Mouse (Mus musculus): ENCODE results near the gene Ahsa1. TPM values are rescaled to one million over a fixed set of nuclear protein-coding genes. Genes with fewer than 3 reads are reported as not detected.

Ahsa1 gene
- polyA plus RNA-seq, 1 experiment from 2014 or later, result 217 TPM

DNA sequence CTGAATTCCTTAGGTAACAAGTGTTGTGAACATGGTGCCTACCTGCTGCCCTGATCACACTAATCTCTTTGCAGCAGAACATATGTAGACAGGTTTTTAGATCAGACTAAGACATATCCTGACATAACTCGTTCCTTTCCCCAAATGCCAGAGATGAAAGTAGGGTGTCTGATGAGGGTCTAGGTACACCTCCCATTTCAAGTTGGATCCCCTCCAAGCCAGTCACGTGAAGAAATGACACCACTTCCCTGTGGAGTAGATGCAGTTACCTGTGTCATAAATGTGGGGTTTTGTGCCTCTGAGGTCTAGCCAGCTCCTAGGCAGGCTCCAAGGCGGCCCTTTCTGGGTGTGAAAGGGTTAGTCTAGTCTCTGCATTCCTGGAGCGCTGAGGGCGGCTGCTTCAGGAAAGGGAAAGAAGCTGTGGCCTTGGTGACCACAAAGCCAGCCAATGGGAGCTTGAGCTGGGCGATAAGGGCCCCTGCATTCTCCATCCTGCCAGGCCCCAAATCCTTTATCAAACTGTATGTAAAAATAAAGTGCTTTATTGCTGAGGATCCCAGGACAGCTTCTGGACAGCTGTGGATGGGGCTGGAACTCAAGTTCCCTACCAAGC is 11.9 kb downstream of the Ahsa1 start:
- peaks cover 15% of the 10 kb centered on the region for H3K36me3 ChIP-seq (ENCODE audit: control insufficient read depth, insufficient read depth, low read length)
- no peak overlapping the region for H3K27ac ChIP-seq (ENCODE audit: low read length)
- no peak for ATAC-seq
- WGBS, result 21% methylated on average over 6 of the region's 6 CpGs
- H3K9me3 ChIP-seq (replicated peaks; ENCODE audit: control insufficient read depth, low read length, poor library complexity, severe bottlenecking), result no peaks in the 10 kb centered on the region
- H3K4me1 ChIP-seq (ENCODE audit: control insufficient read depth, insufficient read depth, low read length), result no peaks in the 10 kb centered on the region
- H3K4me2 ChIP-seq (ENCODE audit: low read length), result no peak overlapping the region
- H3K9ac ChIP-seq (ENCODE audit: low read depth, low read length), result no peak overlapping the region
- H3K27me3 ChIP-seq (ENCODE audit: control insufficient read depth, insufficient read depth, low read depth, low read length), result no peaks in the 10 kb centered on the region
- H3K4me3 ChIP-seq (ENCODE audit: low read depth, low read length), result no peak overlapping the region

DNA sequence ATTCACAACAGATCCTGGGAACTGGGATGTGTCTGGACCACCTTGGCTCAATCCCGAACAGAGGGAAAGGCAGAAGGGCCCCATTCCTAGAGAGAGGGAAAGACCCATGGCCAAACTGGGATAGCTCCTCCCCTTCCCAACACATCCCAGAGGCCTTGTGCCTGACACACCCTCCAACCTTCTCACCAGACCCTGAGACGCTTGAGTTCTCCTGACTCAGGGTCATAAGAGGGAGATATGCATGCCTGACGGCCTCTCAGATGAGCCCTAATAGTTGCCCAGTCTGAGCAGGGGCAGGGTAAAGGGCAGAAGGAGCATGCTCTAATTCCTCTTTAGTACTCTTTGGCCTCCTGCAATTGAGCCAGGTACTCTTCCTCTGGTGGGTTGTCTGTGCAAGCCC is 13.1 kb downstream of the Ahsa1 start:
- Histone ChIP-seq H3K36me3 (ENCODE audit: control insufficient read depth, insufficient read depth, low read length) (peaks cover 13% of the 10 kb centered on the region), H3K27me3 (ENCODE audit: control insufficient read depth, insufficient read depth, low read depth, low read length) (no peaks in the 10 kb centered on the region), H3K9ac (ENCODE audit: low read depth, low read length) (no peak overlapping the region), H3K9me3 (replicated peaks; ENCODE audit: control insufficient read depth, low read length, poor library complexity, severe bottlenecking) (no peaks in the 10 kb centered on the region), H3K27ac (ENCODE audit: low read length) (no peak overlapping the region), H3K4me3 (ENCODE audit: low read depth, low read length) (no peak overlapping the region), H3K4me1 (ENCODE audit: control insufficient read depth, insufficient read depth, low read length) (no peaks in the 10 kb centered on the region), H3K4me2 (ENCODE audit: low read length) (no peak overlapping the region)
- WGBS, result 62% methylated on average over 3 of the region's 3 CpGs
- no peak for ATAC-seq

DNA sequence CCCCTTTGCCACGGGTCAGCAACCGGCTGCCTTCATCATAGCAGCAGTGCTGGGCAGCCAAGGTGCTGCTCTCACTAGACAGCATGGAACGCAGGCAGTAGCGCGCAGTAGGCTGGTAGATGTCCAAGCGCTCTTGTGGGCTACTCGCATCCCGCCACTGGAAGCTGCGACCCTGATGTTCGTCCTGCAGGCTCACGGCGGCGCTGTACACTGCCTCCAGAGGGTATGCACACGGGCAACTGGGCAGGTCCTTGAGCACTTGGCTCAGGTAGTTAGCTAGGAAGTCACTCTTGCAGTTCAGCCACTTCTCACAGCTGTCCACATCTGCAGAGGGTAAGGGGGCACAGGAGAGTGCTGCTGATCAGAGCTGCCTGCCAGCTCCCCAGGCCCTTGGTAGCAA is 13.6 kb downstream of the Ahsa1 start:
- Histone ChIP-seq H3K9ac (ENCODE audit: low read depth, low read length) (no peak overlapping the region), H3K4me2 (ENCODE audit: low read length) (no peak overlapping the region), H3K27ac (ENCODE audit: low read length) (no peak overlapping the region), H3K36me3 (ENCODE audit: control insufficient read depth, insufficient read depth, low read length) (peaks cover 12% of the 10 kb centered on the region), H3K4me3 (ENCODE audit: low read depth, low read length) (no peak overlapping the region), H3K9me3 (replicated peaks; ENCODE audit: control insufficient read depth, low read length, poor library complexity, severe bottlenecking) (no peaks in the 10 kb centered on the region), H3K27me3 (ENCODE audit: control insufficient read depth, insufficient read depth, low read depth, low read length) (no peaks in the 10 kb centered on the region), H3K4me1 (ENCODE audit: control insufficient read depth, insufficient read depth, low read length) (no peaks in the 10 kb centered on the region)
- no peak for ATAC-seq
- WGBS, result 44% methylated on average over 14 of the region's 14 CpGs

DNA sequence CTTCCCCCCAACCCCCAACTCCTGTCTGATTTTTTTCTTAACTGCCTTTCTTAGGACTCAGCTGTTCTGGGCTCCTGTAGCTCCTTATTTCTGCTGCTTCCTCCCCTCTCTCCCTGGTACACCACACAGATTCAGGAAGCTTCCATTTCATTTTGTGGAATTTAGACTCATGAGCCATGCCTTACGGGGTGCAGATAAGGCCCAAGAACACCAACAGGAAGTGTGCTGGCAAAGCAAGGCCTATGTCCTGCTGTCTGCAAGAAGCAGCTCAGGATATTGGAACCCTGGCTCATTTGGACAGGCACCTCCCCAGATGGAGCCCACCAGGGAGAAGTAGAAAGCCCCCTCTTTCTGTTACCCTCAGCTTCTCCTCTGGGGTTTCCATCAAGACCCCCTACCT is 15.5 kb downstream of the Ahsa1 start:
- Histone ChIP-seq H3K27ac (ENCODE audit: low read length) (no peak overlapping the region), H3K9me3 (replicated peaks; ENCODE audit: control insufficient read depth, low read length, poor library complexity, severe bottlenecking) (no peaks in the 10 kb centered on the region), H3K36me3 (ENCODE audit: control insufficient read depth, insufficient read depth, low read length) (no peaks in the 10 kb centered on the region), H3K9ac (ENCODE audit: low read depth, low read length) (no peak overlapping the region), H3K4me2 (ENCODE audit: low read length) (no peak overlapping the region), H3K27me3 (ENCODE audit: control insufficient read depth, insufficient read depth, low read depth, low read length) (no peaks in the 10 kb centered on the region), H3K4me3 (ENCODE audit: low read depth, low read length) (no peak overlapping the region), H3K4me1 (ENCODE audit: control insufficient read depth, insufficient read depth, low read length) (no peaks in the 10 kb centered on the region)
- 88% methylated on average over 1 of the region's 1 CpGs for WGBS
- ATAC-seq, result no peak

DNA sequence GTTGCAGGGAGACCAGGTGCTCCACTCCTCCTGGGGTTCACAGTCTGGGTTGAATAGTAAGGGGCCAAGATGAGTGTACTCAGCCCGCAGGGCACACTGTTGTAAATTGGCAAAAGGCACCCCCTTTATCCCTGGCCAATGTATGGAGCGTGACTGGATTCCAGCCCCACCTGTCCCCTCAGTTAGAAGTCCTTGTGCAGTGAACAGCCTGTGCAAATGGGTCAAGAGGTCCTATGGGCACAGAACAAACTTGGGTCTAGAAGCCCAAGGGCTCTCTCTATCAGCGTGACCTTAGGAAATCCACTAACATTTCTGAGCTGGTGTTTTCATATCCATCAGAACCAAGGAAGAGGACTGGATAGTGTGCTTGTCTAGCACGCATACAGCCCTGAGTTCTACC is 16.5 kb downstream of the Ahsa1 start:
- H3K4me1 ChIP-seq (ENCODE audit: control insufficient read depth, insufficient read depth, low read length), result no peaks in the 10 kb centered on the region
- H3K27me3 ChIP-seq (ENCODE audit: control insufficient read depth, insufficient read depth, low read depth, low read length), result no peaks in the 10 kb centered on the region
- H3K27ac ChIP-seq (ENCODE audit: low read length), result no peak overlapping the region
- H3K9ac ChIP-seq (ENCODE audit: low read depth, low read length), result no peak overlapping the region
- no peak overlapping the region for H3K4me2 ChIP-seq (ENCODE audit: low read length)
- 91% methylated on average over 4 of the region's 4 CpGs for WGBS
- no peak overlapping the region for H3K4me3 ChIP-seq (ENCODE audit: low read depth, low read length)
- ATAC-seq, result no peak
- no peaks in the 10 kb centered on the region for H3K36me3 ChIP-seq (ENCODE audit: control insufficient read depth, insufficient read depth, low read length)
- no peaks in the 10 kb centered on the region for H3K9me3 ChIP-seq (replicated peaks; ENCODE audit: control insufficient read depth, low read length, poor library complexity, severe bottlenecking)

DNA sequence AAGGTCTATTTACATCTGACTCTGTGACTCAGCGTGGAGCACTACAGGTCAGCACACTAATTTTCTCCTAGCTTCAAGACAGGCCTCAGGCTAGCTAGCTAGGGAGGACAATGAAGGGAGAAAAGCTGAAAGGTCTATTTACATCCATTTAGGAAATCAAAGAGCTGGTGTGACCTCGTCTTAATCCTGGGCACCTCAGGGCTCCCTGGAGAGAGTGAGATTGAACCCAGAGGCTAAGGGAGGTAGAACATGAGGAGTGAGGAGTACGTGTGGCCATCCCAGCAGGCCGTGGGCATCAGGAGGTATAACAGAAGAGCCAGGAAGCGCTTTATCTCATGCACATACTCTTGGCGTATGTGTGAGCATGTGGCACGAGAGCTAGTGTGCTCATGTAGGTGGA is 17.4 kb downstream of the Ahsa1 start:
- Histone ChIP-seq H3K27ac (ENCODE audit: low read length) (no peak overlapping the region), H3K9me3 (replicated peaks; ENCODE audit: control insufficient read depth, low read length, poor library complexity, severe bottlenecking) (no peaks in the 10 kb centered on the region), H3K4me1 (ENCODE audit: control insufficient read depth, insufficient read depth, low read length) (no peaks in the 10 kb centered on the region), H3K36me3 (ENCODE audit: control insufficient read depth, insufficient read depth, low read length) (no peaks in the 10 kb centered on the region), H3K4me2 (ENCODE audit: low read length) (no peak overlapping the region), H3K9ac (ENCODE audit: low read depth, low read length) (no peak overlapping the region), H3K27me3 (ENCODE audit: control insufficient read depth, insufficient read depth, low read depth, low read length) (no peaks in the 10 kb centered on the region), H3K4me3 (ENCODE audit: low read depth, low read length) (no peak overlapping the region)
- WGBS, result 52% methylated on average over 7 of the region's 7 CpGs
- ATAC-seq, result no peak

DNA sequence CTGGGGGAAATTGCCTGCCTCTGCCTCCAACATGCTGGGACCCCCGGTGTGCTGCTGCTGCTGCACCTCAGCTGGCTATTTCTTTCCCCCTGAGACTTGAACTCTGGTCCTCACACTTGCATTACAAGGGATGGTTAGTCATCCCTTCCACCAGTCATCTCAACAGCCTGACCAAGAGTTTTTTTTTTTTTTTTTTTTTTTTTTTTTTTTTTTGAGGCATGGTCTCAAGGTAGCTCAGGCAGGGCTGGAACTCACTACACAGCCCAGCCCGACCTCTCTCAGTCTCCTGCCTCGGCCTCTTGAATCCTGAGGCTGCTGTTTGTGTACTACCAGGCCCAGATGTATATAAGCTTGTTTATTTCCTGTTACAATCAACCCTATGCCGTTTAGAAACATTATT is 18.0 kb downstream of the Ahsa1 start:
- Histone ChIP-seq H3K27ac (ENCODE audit: low read length) (no peak overlapping the region), H3K9me3 (replicated peaks; ENCODE audit: control insufficient read depth, low read length, poor library complexity, severe bottlenecking) (no peaks in the 10 kb centered on the region), H3K9ac (ENCODE audit: low read depth, low read length) (no peak overlapping the region), H3K4me1 (ENCODE audit: control insufficient read depth, insufficient read depth, low read length) (no peaks in the 10 kb centered on the region), H3K27me3 (ENCODE audit: control insufficient read depth, insufficient read depth, low read depth, low read length) (no peaks in the 10 kb centered on the region), H3K4me2 (ENCODE audit: low read length) (no peak overlapping the region), H3K4me3 (ENCODE audit: low read depth, low read length) (no peak overlapping the region), H3K36me3 (ENCODE audit: control insufficient read depth, insufficient read depth, low read length) (no peaks in the 10 kb centered on the region)
- 84% methylated on average over 4 of the region's 4 CpGs for WGBS
- ATAC-seq, result no peak

DNA sequence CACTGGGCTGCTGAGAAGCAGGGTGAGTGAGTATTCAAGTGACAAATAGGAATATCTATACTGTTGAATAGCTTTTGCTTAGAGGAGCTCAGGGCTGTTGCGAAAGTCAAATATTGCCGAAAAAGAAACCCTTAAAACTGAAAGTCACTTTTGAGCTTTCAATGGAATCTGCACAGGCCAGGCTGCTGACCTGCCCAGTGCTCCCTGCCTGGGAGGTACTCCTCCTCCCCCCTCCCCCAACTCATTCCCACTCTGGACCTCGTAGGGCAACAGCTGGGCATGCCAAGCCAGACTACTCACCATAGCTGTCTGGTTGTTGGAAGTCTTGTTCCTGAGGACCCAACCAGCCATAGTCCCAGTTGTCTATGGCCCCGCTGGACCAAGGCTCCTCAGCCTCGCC is 18.4 kb downstream of the Ahsa1 start:
- Histone ChIP-seq H3K9ac (ENCODE audit: low read depth, low read length) (no peak overlapping the region), H3K4me2 (ENCODE audit: low read length) (no peak overlapping the region), H3K4me3 (ENCODE audit: low read depth, low read length) (no peak overlapping the region), H3K9me3 (replicated peaks; ENCODE audit: control insufficient read depth, low read length, poor library complexity, severe bottlenecking) (no peaks in the 10 kb centered on the region), H3K27ac (ENCODE audit: low read length) (no peak overlapping the region), H3K4me1 (ENCODE audit: control insufficient read depth, insufficient read depth, low read length) (no peaks in the 10 kb centered on the region), H3K36me3 (ENCODE audit: control insufficient read depth, insufficient read depth, low read length) (no peaks in the 10 kb centered on the region), H3K27me3 (ENCODE audit: control insufficient read depth, insufficient read depth, low read depth, low read length) (no peaks in the 10 kb centered on the region)
- WGBS, result 91% methylated on average over 5 of the region's 5 CpGs
- no peak for ATAC-seq

DNA sequence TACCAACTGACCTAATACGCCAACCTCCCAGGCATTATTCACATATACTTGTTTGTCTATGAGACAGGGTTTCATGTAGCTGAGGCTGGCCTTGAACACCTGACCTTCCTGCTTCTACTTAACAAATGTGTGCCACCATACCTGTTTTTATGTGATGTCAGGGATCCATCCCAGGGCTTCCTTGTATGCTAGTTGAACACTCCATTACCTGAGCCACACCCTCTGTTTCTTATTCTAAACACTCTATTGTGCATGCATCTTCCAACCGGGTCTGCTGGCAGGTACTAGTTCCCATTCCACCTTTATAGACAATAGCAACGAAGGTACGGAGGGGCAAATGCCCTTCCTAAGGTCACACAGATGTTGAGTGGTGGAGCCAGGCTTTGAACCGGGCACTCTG is 22.8 kb downstream of the Ahsa1 start:
- H3K4me1 ChIP-seq (ENCODE audit: control insufficient read depth, insufficient read depth, low read length), result no peaks in the 10 kb centered on the region
- no peak overlapping the region for H3K4me3 ChIP-seq (ENCODE audit: low read depth, low read length)
- H3K27ac ChIP-seq (ENCODE audit: low read length), result no peak overlapping the region
- no peak overlapping the region for H3K9ac ChIP-seq (ENCODE audit: low read depth, low read length)
- ATAC-seq, result no peak
- H3K36me3 ChIP-seq (ENCODE audit: control insufficient read depth, insufficient read depth, low read length), result no peaks in the 10 kb centered on the region
- no peak overlapping the region for H3K4me2 ChIP-seq (ENCODE audit: low read length)
- no peaks in the 10 kb centered on the region for H3K27me3 ChIP-seq (ENCODE audit: control insufficient read depth, insufficient read depth, low read depth, low read length)
- no peaks in the 10 kb centered on the region for H3K9me3 ChIP-seq (replicated peaks; ENCODE audit: control insufficient read depth, low read length, poor library complexity, severe bottlenecking)
- WGBS, result 93% methylated on average over 5 of the region's 5 CpGs
